ENCODE assay signal across 8 mouse cellular contexts in genomic region chr15:9134891-9135507, GRCm38 (mm10). TPM values are rescaled to one million over a fixed set of nuclear protein-coding genes. Genes with fewer than 3 reads are reported as not detected.
DNase-seq lines count a peak whose midpoint lies in the region.

No protein-coding gene starts in this region.

- DNase-seq in kidney, adult 18-20 months = peak; percentile 13
- no peak for DNase-seq in kidney, postnatal 25 days
- DNase-seq in ZHBTc4 (ENCODE audit: low read depth, low spot score) = peak; percentile 90
- DNase-seq in heart, postnatal 10 days = peak; percentile 41 to 59
- peak; percentile 26 for DNase-seq in lung, postnatal 36 days
- DNase-seq in urinary bladder, postnatal 25 days (ENCODE audit: low spot score) = no peak
- no peak for DNase-seq in cerebellum, adult 18-20 months
- DNase-seq in spleen, postnatal 14 days (ENCODE audit: low spot score in 2 of 2) = no peak

- intact Hi-C loops in heart, postnatal 10 days (cut with DNase I) = no loop called here

RNA-seq across cellular contexts. Expression of gene Lmbrd2, which starts 5.4 kb away (rescaled TPM):
- 10 to 100 TPM; 14.6 to 17.6 TPM for total RNA-seq in heart, postnatal 10 days (2021)

RNA-seq across cellular contexts. Expression of gene Skp2, which starts 20.2 kb away (rescaled TPM):
- total RNA-seq in heart, postnatal 10 days (2021) = 1 to 10 TPM; 3.5 TPM

Comparison
In these comparisons a context has a peak if more than half of its experiments do, and no peak if none do; other contexts are left out.
1. DNase-seq: peak in kidney, adult 18-20 months (single experiment), ZHBTc4 (single experiment), heart, postnatal 10 days (2 of 2) and lung, postnatal 36 days (single experiment); none in kidney, postnatal 25 days (0 of 2), urinary bladder, postnatal 25 days (single experiment), cerebellum, adult 18-20 months (0 of 2) and spleen, postnatal 14 days (0 of 2).